ENCODE assay signal across 8 mouse cellular contexts in the genomic region with DNA sequence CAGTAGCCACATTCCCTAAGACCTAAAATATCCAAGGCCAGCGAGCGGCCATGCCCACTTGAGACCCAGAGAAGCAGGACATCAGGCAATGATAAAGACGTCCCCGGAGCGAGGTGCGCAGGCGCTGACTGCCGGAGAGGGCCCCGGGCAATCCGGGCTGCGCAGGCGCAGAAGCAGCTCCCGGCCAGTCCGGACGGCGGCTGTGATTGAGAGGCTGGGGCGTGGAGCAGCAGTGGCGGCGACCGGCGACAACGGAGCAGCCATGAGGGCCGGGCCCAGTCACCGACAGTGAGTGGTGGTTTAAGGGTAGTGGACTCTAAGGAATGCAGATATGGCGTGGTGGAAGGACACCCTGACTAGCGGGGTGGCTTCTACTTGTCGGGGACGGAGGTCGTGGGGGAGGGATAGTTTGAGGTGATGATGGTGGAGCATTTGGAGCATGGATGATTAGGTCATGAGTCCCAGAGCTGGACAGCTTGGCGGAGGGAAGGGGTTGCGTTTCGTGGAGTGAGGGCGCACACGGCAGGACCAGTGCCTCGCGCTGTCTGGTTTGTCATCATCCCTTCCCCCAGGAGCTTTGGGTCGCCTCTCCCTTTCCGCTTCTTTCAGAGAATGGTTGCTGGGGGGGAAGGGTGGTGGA. TPM values are rescaled to one million over a fixed set of nuclear protein-coding genes. Genes with fewer than 3 reads are reported as not detected.
A peak's percentile ranks its signal among the peaks of the same experiment; 100 is the strongest.
DNase-seq lines count a peak whose midpoint lies in the region; ATAC-seq and TF ChIP-seq lines count a peak whose summit lies in the region.

Fam222b (plus strand) TSS at position 157 of the 640 bp plus-strand sequence.

- TF ChIP-seq CTCF in liver, embryonic 14.5 days (IDR thresholded peaks at IDR 0.05; ENCODE audit: low read depth): no peak; the same call in 1 of the 2 replicates
- no peak for TF ChIP-seq CTCF in stomach, postnatal 0 days (IDR thresholded peaks at IDR 0.05; ENCODE audit: low read depth)

- H3K27me3 ChIP-seq in forebrain, embryonic 10.5 days (ENCODE audit: poor library complexity, severe bottlenecking): no peaks in the 10 kb centered on the region
- H3K27me3 ChIP-seq in heart, embryonic 15.5 days: no peaks in the 10 kb centered on the region
- no peaks in the 10 kb centered on the region for H3K27me3 ChIP-seq in liver, embryonic 14.5 days (ENCODE audit: control insufficient read depth, insufficient read depth, low read length)
- H3K27me3 ChIP-seq in neural tube, embryonic 11.5 days (ENCODE audit: control insufficient read depth, insufficient read depth, low read length): no peaks in the 10 kb centered on the region
- no peaks in the 10 kb centered on the region for H3K27me3 ChIP-seq in stomach, postnatal 0 days (ENCODE audit: control insufficient read depth, insufficient read depth, low read length)

- ATAC-seq in CD4-positive, CD25-positive, alpha-beta regulatory T cell, adult 4 months: peak; percentile 90
- ATAC-seq in heart, embryonic 15.5 days (replicated peaks; ENCODE audit: insufficient number of reproducible peaks, insufficient read depth, low FRiP score, low read depth): peak; percentile 95
- ATAC-seq in liver, embryonic 14.5 days (ENCODE audit: insufficient read depth): peak; percentile 87
- peak; percentile 84 for ATAC-seq in neural tube, embryonic 11.5 days (ENCODE audit: insufficient read depth, low FRiP score, low TSS enrichment)
- ATAC-seq in stomach, postnatal 0 days (ENCODE audit: low FRiP score, low TSS enrichment): peak; percentile 96

- H3K36me3 ChIP-seq in forebrain, embryonic 10.5 days (replicated peaks): peaks cover 12% of the 10 kb centered on the region
- H3K36me3 ChIP-seq in heart, embryonic 15.5 days: no peaks in the 10 kb centered on the region
- no peaks in the 10 kb centered on the region for H3K36me3 ChIP-seq in liver, embryonic 14.5 days (replicated peaks; ENCODE audit: control insufficient read depth, insufficient read depth, low read depth)
- H3K36me3 ChIP-seq in neural tube, embryonic 11.5 days (ENCODE audit: control insufficient read depth, insufficient read depth, low read length): no peaks in the 10 kb centered on the region
- no peaks in the 10 kb centered on the region for H3K36me3 ChIP-seq in stomach, postnatal 0 days (ENCODE audit: control insufficient read depth, insufficient read depth, low read length)

- H3K9ac ChIP-seq in heart, embryonic 15.5 days: peak within 1 kb of the TSS; percentile 90
- peak within 1 kb of the TSS; percentile 59 for H3K9ac ChIP-seq in liver, embryonic 14.5 days (replicated peaks)
- H3K9ac ChIP-seq in neural tube, embryonic 11.5 days (ENCODE audit: low read length): peak within 1 kb of the TSS; percentile 76
- peak within 1 kb of the TSS; percentile 69 for H3K9ac ChIP-seq in stomach, postnatal 0 days (ENCODE audit: low read length)

- H3K9me3 ChIP-seq in forebrain, embryonic 10.5 days: no peaks in the 10 kb centered on the region
- no peaks in the 10 kb centered on the region for H3K9me3 ChIP-seq in heart, embryonic 15.5 days (replicated peaks)
- no peaks in the 10 kb centered on the region for H3K9me3 ChIP-seq in liver, embryonic 14.5 days (ENCODE audit: control insufficient read depth, low read length)
- no peaks in the 10 kb centered on the region for H3K9me3 ChIP-seq in neural tube, embryonic 11.5 days (ENCODE audit: control insufficient read depth, low read length)
- H3K9me3 ChIP-seq in stomach, postnatal 0 days (ENCODE audit: control insufficient read depth, low read length): no peaks in the 10 kb centered on the region

- peak within 1 kb of the TSS; percentile 89 for H3K27ac ChIP-seq in forebrain, embryonic 10.5 days
- peak within 1 kb of the TSS; percentile 92 for H3K27ac ChIP-seq in heart, embryonic 15.5 days
- H3K27ac ChIP-seq in liver, embryonic 14.5 days: no peak within 1 kb of the TSS; the same call in 1 of the 2 replicates
- peak within 1 kb of the TSS; percentile 58; the same call in 1 of the 2 replicates for H3K27ac ChIP-seq in neural tube, embryonic 11.5 days (ENCODE audit: low read depth, low read length)
- H3K27ac ChIP-seq in stomach, postnatal 0 days (replicated peaks): peak within 1 kb of the TSS; percentile 70; the same call in 1 of the 2 replicates

- peaks cover 35% of the 10 kb centered on the region for H3K4me1 ChIP-seq in forebrain, embryonic 10.5 days
- H3K4me1 ChIP-seq in heart, embryonic 15.5 days (replicated peaks): peaks cover 31% of the 10 kb centered on the region
- H3K4me1 ChIP-seq in liver, embryonic 14.5 days (replicated peaks; ENCODE audit: control insufficient read depth in 2 of 2, insufficient read depth in 2 of 2, low read length in 1 of 2): peaks cover 0 to 14% of the 10 kb centered on the region in 2 experiments; a peak in 2 of 4 replicates
- peaks cover 15% of the 10 kb centered on the region for H3K4me1 ChIP-seq in neural tube, embryonic 11.5 days (ENCODE audit: control insufficient read depth, insufficient read depth, low read length)
- H3K4me1 ChIP-seq in stomach, postnatal 0 days (replicated peaks; ENCODE audit: control insufficient read depth, insufficient read depth): 0 out of 2 replicates have a peak, but pooled peaks cover 3% of the 10 kb centered on the region

- TF ChIP-seq EP300 in liver, embryonic 14.5 days (IDR thresholded peaks at IDR 0.05; ENCODE audit: low read depth): no peak
- TF ChIP-seq EP300 in stomach, postnatal 0 days (optimal IDR thresholded peaks at IDR 0.05): no peak

- under 1% methylated on average over 38 of the region's 38 CpGs for WGBS in forebrain, embryonic 10.5 days
- WGBS in heart, embryonic 15.5 days: under 1% methylated on average over 38 of the region's 38 CpGs
- 1% methylated on average over 38 of the region's 38 CpGs for WGBS in liver, embryonic 14.5 days (ENCODE audit: insufficient replicate concordance)
- under 1% methylated on average over 38 of the region's 38 CpGs for WGBS in neural tube, embryonic 11.5 days
- under 1% methylated on average over 38 of the region's 38 CpGs for WGBS in stomach, postnatal 0 days

- peak within 1 kb of the TSS; percentile 73 for H3K4me3 ChIP-seq in forebrain, embryonic 10.5 days
- peak within 1 kb of the TSS; percentile 95 for H3K4me3 ChIP-seq in heart, embryonic 15.5 days
- peak within 1 kb of the TSS; percentile 56 to 93 for H3K4me3 ChIP-seq in liver, embryonic 14.5 days (ENCODE audit: insufficient read depth in 1 of 2, low read depth in 2 of 2, low read length in 2 of 2)
- H3K4me3 ChIP-seq in neural tube, embryonic 11.5 days (ENCODE audit: low read depth, low read length): peak within 1 kb of the TSS; percentile 75
- H3K4me3 ChIP-seq in stomach, postnatal 0 days (ENCODE audit: low read depth, low read length): peak within 1 kb of the TSS; percentile 77

- peak within 1 kb of the TSS; percentile 83 for H3K4me2 ChIP-seq in heart, embryonic 15.5 days
- peak within 1 kb of the TSS; percentile 75 for H3K4me2 ChIP-seq in liver, embryonic 14.5 days (ENCODE audit: low read depth)
- peak within 1 kb of the TSS; percentile 62 for H3K4me2 ChIP-seq in neural tube, embryonic 11.5 days (ENCODE audit: low read depth)
- peak within 1 kb of the TSS; percentile 83 for H3K4me2 ChIP-seq in stomach, postnatal 0 days (replicated peaks; ENCODE audit: low read depth)

- peak; percentile 71 for DNase-seq in c-Kit-negative CD71-positive TER-119-positive erythroid progenitor cells, embryonic 14.5 days (ENCODE audit: low read depth, low spot score)
- peak; percentile 93 for DNase-seq in forebrain, embryonic 10.5 days (ENCODE audit: extremely low spot score, low spot score)
- peak; percentile 93 to 97 for DNase-seq in kidney, postnatal 25 days
- DNase-seq in liver, embryonic 14.5 days (ENCODE audit: low read depth in 3 of 3, low spot score in 3 of 3): peak; percentile 71 to 75 (median 72)
- peak; percentile 94 for DNase-seq in neural tube, embryonic 11.5 days (ENCODE audit: low spot score)
- peak; percentile 92 for DNase-seq in stomach, postnatal 0 days (ENCODE audit: low spot score)

RNA-seq across cellular contexts. Expression of gene Fam222b, which starts in this region (rescaled TPM):
- 10 to 100 TPM; 11.0 to 14.9 TPM for polyA plus RNA-seq in CD4-positive, CD25-positive, alpha-beta regulatory T cell, adult 4 months (2017; shearing (Covaris generic))
- 24.2 and 24.6 TPM in 2 replicates for polyA plus RNA-seq in forebrain, embryonic 10.5 days (2016; fragmentation: Nextera tagmentation; extraction: Ambion mirVana)
- polyA plus RNA-seq in heart, embryonic 15.5 days (2015; fragmentation: Nextera tagmentation; extraction: Ambion mirVana): 14.1 and 16.2 TPM in 2 replicates
- 2.5 and 3.1 TPM in 2 replicates for polyA plus RNA-seq in liver, embryonic 14.5 days (2012; rRNA removed)
- 3.8 and 4.1 TPM in 2 replicates for polyA plus RNA-seq in liver, embryonic 14.5 days (2014; fragmentation: Nextera tagmentation; extraction: Ambion mirVana)
- polyA plus RNA-seq in neural tube, embryonic 11.5 days (2014; fragmentation: Nextera tagmentation; extraction: Ambion mirVana): 27.6 and 33.2 TPM in 2 replicates
- 5.1 and 5.6 TPM in 2 replicates for polyA plus RNA-seq in stomach, postnatal 0 days (2015; fragmentation: Nextera tagmentation; extraction: Ambion mirVana)
